Comparison of ENCODE assay signal across 16 mouse cellular contexts in genomic region chr9:66068056-66068455, GRCm38 (mm10). TPM values are rescaled to one million over a fixed set of nuclear protein-coding genes. Genes with fewer than 3 reads are reported as not detected.
DNase-seq lines count a peak whose midpoint lies in the region; ATAC-seq and TF ChIP-seq lines count a peak whose summit lies in the region.
"Had no signal": no experiment of that assay in that cellular context is flagged by ENCODE, and none has a peak within 500 bp of the region (broad histone marks: within the 10 kb centered on the region; RNA-seq: fewer than 3 reads in every experiment).

No protein-coding gene starts in this region.

- TF ChIP-seq EP300 in CH12.LX (IDR thresholded peaks at IDR 0.05; ENCODE audit: low read length), result no peak

- 62% methylated on average over 4 of the region's 4 CpGs for WGBS in liver, embryonic 11.5 days
- 80% methylated on average over 4 of the region's 4 CpGs for WGBS in bone marrow, adult 2 months
- 69% methylated on average over 4 of the region's 4 CpGs for WGBS in liver, embryonic 15.5 days (ENCODE audit: insufficient replicate concordance)

- no peaks in the 10 kb centered on the region for H3K9me3 ChIP-seq in liver, embryonic 11.5 days (ENCODE audit: control insufficient read depth, low read length)
- peaks cover 11% of the 10 kb centered on the region for H3K9me3 ChIP-seq in CH12.LX (replicated peaks; ENCODE audit: low read length)
- no peaks in the 10 kb centered on the region for H3K9me3 ChIP-seq in liver, embryonic 15.5 days (replicated peaks)
- H3K9me3 ChIP-seq: embryonic facial prominence, embryonic 13.5 days; heart, embryonic 15.5 days; hindbrain, embryonic 13.5 days; midbrain, embryonic 10.5 days had no signal

- no peak overlapping the region for H3K4me3 ChIP-seq in liver, embryonic 11.5 days (ENCODE audit: low read depth, low read length)
- no peak overlapping the region for H3K4me3 ChIP-seq in CH12.LX (replicated peaks in 1 of 3; ENCODE audit: low read depth in 2 of 3, low read length in 2 of 3, poor library complexity in 1 of 3)
- peak overlapping the region; percentile 29 for H3K4me3 ChIP-seq in bone marrow, adult 2 months (replicated peaks; ENCODE audit: control insufficient read depth, low read depth, low read length)
- H3K4me3 ChIP-seq in liver, embryonic 15.5 days (replicated peaks), result peak overlapping the region; percentile 82

- H3K27me3 ChIP-seq in liver, embryonic 11.5 days (replicated peaks; ENCODE audit: control insufficient read depth, insufficient read depth, low read length), result peaks cover 25% of the 10 kb centered on the region
- no peaks in the 10 kb centered on the region for H3K27me3 ChIP-seq in CH12.LX (replicated peaks)
- peaks cover 27% of the 10 kb centered on the region for H3K27me3 ChIP-seq in liver, embryonic 15.5 days

- no peak for ATAC-seq in liver, embryonic 11.5 days (replicated peaks; ENCODE audit: low FRiP score)
- no peak for ATAC-seq in liver, embryonic 15.5 days (ENCODE audit: insufficient read depth)
- ATAC-seq: activated CD4-positive, CD25-positive, alpha-beta regulatory T cell, adult 4 months; inflammation-experienced regulatory T-cells, adult 6 months had no signal

- H3K4me2 ChIP-seq in liver, embryonic 11.5 days, result 0 out of 2 replicates have a peak overlapping the region, but pooled peaks have one; percentile 6
- 0 out of 2 replicates have a peak overlapping the region, but pooled peaks have one; percentile 43 for H3K4me2 ChIP-seq in CH12.LX (ENCODE audit: insufficient read depth, low read depth, poor library complexity, severe bottlenecking)
- H3K4me2 ChIP-seq in liver, embryonic 15.5 days, result peak overlapping the region; percentile 82

- H3K79me2 ChIP-seq in CH12.LX (replicated peaks; ENCODE audit: control insufficient read depth, extremely low read depth, insufficient read depth, poor library complexity, severe bottlenecking), result no peaks in the 10 kb centered on the region

- peaks cover 29% of the 10 kb centered on the region for H3K36me3 ChIP-seq in liver, embryonic 11.5 days (ENCODE audit: control insufficient read depth, insufficient read depth, low read length)
- peaks cover 36 to 41% of the 10 kb centered on the region in 2 experiments for H3K36me3 ChIP-seq in CH12.LX (replicated peaks in 1 of 2; ENCODE audit: control insufficient read depth in 1 of 2, insufficient read depth in 1 of 2, low read length in 1 of 2)
- peaks cover 47% of the 10 kb centered on the region for H3K36me3 ChIP-seq in liver, embryonic 15.5 days (replicated peaks)

- TF ChIP-seq RAD21 in CH12.LX (IDR thresholded peaks at IDR 0.05; ENCODE audit: low read depth, low read length), result no peak

- H3K9ac ChIP-seq in liver, embryonic 11.5 days (ENCODE audit: low read depth, low read length), result no peak overlapping the region
- no peak overlapping the region for H3K9ac ChIP-seq in CH12.LX (ENCODE audit: insufficient read depth, low read depth)
- H3K9ac ChIP-seq in liver, embryonic 15.5 days, result peak overlapping the region; percentile 90

- H3K27ac ChIP-seq in liver, embryonic 11.5 days (ENCODE audit: low read depth, low read length), result no peak overlapping the region
- H3K27ac ChIP-seq in CH12.LX (ENCODE audit: insufficient read depth, low read depth), result peak overlapping the region; percentile 2; the same call in 1 of the 2 replicates
- no peak overlapping the region for H3K27ac ChIP-seq in bone marrow, adult 2 months (ENCODE audit: control insufficient read depth, insufficient read depth, low read depth, low read length, poor library complexity)
- peak overlapping the region; percentile 81 for H3K27ac ChIP-seq in liver, embryonic 15.5 days (replicated peaks)
- H3K27ac ChIP-seq: embryonic facial prominence, embryonic 13.5 days; heart, embryonic 15.5 days; hindbrain, embryonic 13.5 days; kidney, postnatal 0 days; midbrain, embryonic 10.5 days had no signal

- TF ChIP-seq CTCF in CH12.LX (conservative IDR thresholded peaks at IDR 0.05 in 1 of 2, IDR thresholded peaks at IDR 0.05 in 1 of 2; ENCODE audit: low read depth in 2 of 2, low read length in 2 of 2), result no peak
- no peak for TF ChIP-seq CTCF in bone marrow, adult 2 months (IDR thresholded peaks at IDR 0.05; ENCODE audit: control insufficient read depth, insufficient read depth, low read length)

- in situ Hi-C loops in CH12.LX (cut with MboI; ENCODE audit: low pct_ligation_motif_present, low pct_unique_long_range_greater_than_20kb, low sequenced_read_pairs), result no loop called here

- peaks cover 14% of the 10 kb centered on the region for H3K4me1 ChIP-seq in liver, embryonic 11.5 days (replicated peaks; ENCODE audit: control insufficient read depth, insufficient read depth, low read length)
- H3K4me1 ChIP-seq in CH12.LX (ENCODE audit: control insufficient read depth in 1 of 2, insufficient read depth in 2 of 2), result peaks cover 22 to 31% of the 10 kb centered on the region in 2 experiments
- peaks cover 2% of the 10 kb centered on the region for H3K4me1 ChIP-seq in bone marrow, adult 2 months (ENCODE audit: control insufficient read depth, insufficient read depth, low read length)
- peaks cover 54% of the 10 kb centered on the region for H3K4me1 ChIP-seq in liver, embryonic 15.5 days (replicated peaks)

- no peak for DNase-seq in liver, embryonic 11.5 days (ENCODE audit: low spot score)
- DNase-seq in liver (no peak), CH12.LX (ENCODE audit: extremely low read depth) (no peak)
- DNase-seq in ovary, postnatal 14 days (ENCODE audit: low spot score), result no peak
- no peak for DNase-seq in cerebellum, postnatal 4 days (ENCODE audit: low spot score in 2 of 2)
- DNase-seq: adrenal gland, adult 8-10 months; cerebellum, adult 18-20 months had no signal

- dilution Hi-C loops in CH12.LX (cut with MboI; ENCODE audit: extremely low pct_ligation_motif_present, extremely low pct_unique_long_range_greater_than_20kb, low sequenced_read_pairs), result no loop called here

- no peak for TF ChIP-seq POLR2A in CH12.LX (IDR thresholded peaks at IDR 0.05; ENCODE audit: low read depth, low read length)
- no peak for TF ChIP-seq POLR2A in bone marrow, adult 2 months (IDR thresholded peaks at IDR 0.05; ENCODE audit: borderline replicate concordance, control insufficient read depth, low read depth, low read length)

TF ChIP-seq in CH12.LX, 34 proteins besides CTCF, POLR2A, EP300 and RAD21:
- TF ChIP-seq NELFE (IDR thresholded peaks at IDR 0.05; ENCODE audit: low read depth, low read length) (0 out of 2 replicates have a peak, but pooled peaks have one; percentile 18), MAZ (IDR thresholded peaks at IDR 0.05; ENCODE audit: low read depth, low read length) (no peak)

RNA-seq across cellular contexts. Expression of gene Snx22, which starts 1.5 kb away (rescaled TPM):
- 6.5 and 7.0 TPM in 2 replicates for polyA plus RNA-seq in liver, embryonic 11.5 days (2014; fragmentation: Nextera tagmentation; extraction: Ambion mirVana)
- total RNA-seq in CH12.LX (2012; rRNA removed), result 11.4 and 11.5 TPM in 2 replicates
- 0.11 TPM in 1 of 2 replicates, not detected in the other for total RNA-seq in CH12.LX (2014; rRNA removed)
- 0.25 and 0.39 TPM in 2 replicates for polyA plus RNA-seq in CH12.LX (2012; ENCODE audit: insufficient read length, low read depth)
- polyA plus RNA-seq in bone marrow, adult 2 months (2011; ENCODE audit: insufficient read depth, insufficient read length, low replicate concordance, missing spikeins), result 21.4 and 26.4 TPM in 2 replicates
- 34.9 and 36.4 TPM in 2 replicates for polyA plus RNA-seq in liver, embryonic 15.5 days (2015; fragmentation: Nextera tagmentation; extraction: Ambion mirVana)

RNA-seq across cellular contexts. Expression of gene Ppib, which starts 8.0 kb away (rescaled TPM):
- polyA plus RNA-seq in liver, embryonic 11.5 days (2014; fragmentation: Nextera tagmentation; extraction: Ambion mirVana), result 569 TPM in 2 replicates
- total RNA-seq in CH12.LX (2012; rRNA removed), result 550 and 590 TPM in 2 replicates
- 477 and 507 TPM in 2 replicates for total RNA-seq in CH12.LX (2014; rRNA removed)
- polyA plus RNA-seq in CH12.LX (2012; ENCODE audit: insufficient read length, low read depth), result 268 and 271 TPM in 2 replicates
- 88.9 and 169 TPM in 2 replicates for polyA plus RNA-seq in bone marrow, adult 2 months (2011; ENCODE audit: insufficient read depth, insufficient read length, low replicate concordance, missing spikeins)
- polyA plus RNA-seq in liver, embryonic 15.5 days (2015; fragmentation: Nextera tagmentation; extraction: Ambion mirVana), result 384 and 391 TPM in 2 replicates

RNA-seq across cellular contexts. Expression of gene Snx1, which starts 58.3 kb away (rescaled TPM):
- 129 and 139 TPM in 2 replicates for polyA plus RNA-seq in liver, embryonic 11.5 days (2014; fragmentation: Nextera tagmentation; extraction: Ambion mirVana)
- total RNA-seq in CH12.LX (2012; rRNA removed), result 86.4 and 91.4 TPM in 2 replicates
- total RNA-seq in CH12.LX (2014; rRNA removed), result 170 and 186 TPM in 2 replicates
- polyA plus RNA-seq in CH12.LX (2012; ENCODE audit: insufficient read length, low read depth), result 110 and 114 TPM in 2 replicates
- 33.7 and 44.1 TPM in 2 replicates for polyA plus RNA-seq in bone marrow, adult 2 months (2011; ENCODE audit: insufficient read depth, insufficient read length, low replicate concordance, missing spikeins)
- 62.7 and 64.8 TPM in 2 replicates for polyA plus RNA-seq in liver, embryonic 15.5 days (2015; fragmentation: Nextera tagmentation; extraction: Ambion mirVana)

RNA-seq across cellular contexts. Expression of gene Ciao2a, which starts 58.4 kb away (rescaled TPM):
- polyA plus RNA-seq in liver, embryonic 11.5 days (2014; fragmentation: Nextera tagmentation; extraction: Ambion mirVana), result 256 and 260 TPM in 2 replicates
- total RNA-seq in CH12.LX (2012; rRNA removed) (144 and 180 TPM in 2 replicates), CH12.LX (2014; rRNA removed) (359 and 411 TPM in 2 replicates)
- 197 and 246 TPM in 2 replicates for polyA plus RNA-seq in CH12.LX (2012; ENCODE audit: insufficient read length, low read depth)
- polyA plus RNA-seq in bone marrow, adult 2 months (2011; ENCODE audit: insufficient read depth, insufficient read length, low replicate concordance, missing spikeins), result 27.0 and 37.6 TPM in 2 replicates
- 117 and 132 TPM in 2 replicates for polyA plus RNA-seq in liver, embryonic 15.5 days (2015; fragmentation: Nextera tagmentation; extraction: Ambion mirVana)

Comparison
In these comparisons a context has a peak if more than half of its experiments do, and no peak if none do; other contexts are left out.
1. H3K27ac ChIP-seq: peak in CH12.LX (single experiment) and liver, embryonic 15.5 days (single experiment); none in liver, embryonic 11.5 days (single experiment) and bone marrow, adult 2 months (single experiment).
2. H3K4me3 ChIP-seq: peak in bone marrow, adult 2 months (single experiment) and liver, embryonic 15.5 days (single experiment); none in liver, embryonic 11.5 days (single experiment) and CH12.LX (0 of 3).
3. H3K4me2 ChIP-seq: peak in every context shown above with its lines; median percentile 82 in liver, embryonic 15.5 days; 43 in CH12.LX; 6 in liver, embryonic 11.5 days.